Comparison of ENCODE assay signal across 8 mouse cellular contexts in the genomic region with DNA sequence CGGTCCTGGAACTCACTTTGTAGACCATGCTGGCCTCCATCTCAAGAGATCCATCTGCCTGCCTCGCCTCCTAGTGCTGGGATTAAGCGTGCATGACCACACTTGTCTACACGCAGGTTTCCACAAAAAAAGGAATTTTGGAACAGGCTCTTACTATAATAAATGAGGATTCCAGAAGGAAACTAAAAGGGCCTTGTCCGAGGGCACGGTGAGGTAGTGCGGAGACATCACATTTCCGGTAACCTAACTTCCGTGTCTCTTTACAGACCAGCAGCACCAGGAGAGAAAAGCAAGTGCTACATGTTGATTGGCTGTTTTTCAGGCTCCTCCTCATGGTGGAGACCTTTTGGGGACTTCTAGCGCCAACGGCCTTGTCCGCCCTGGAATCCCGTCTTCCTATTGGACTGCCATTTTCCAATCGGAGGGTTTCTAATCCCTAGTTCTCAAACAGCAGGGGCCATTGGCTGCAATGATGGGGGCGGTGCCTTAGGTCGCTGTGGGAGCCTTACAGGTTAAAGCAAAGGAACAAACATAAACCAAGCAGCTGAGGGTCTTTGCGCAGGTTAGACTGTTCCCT. TPM values are rescaled to one million over a fixed set of nuclear protein-coding genes. Genes with fewer than 3 reads are reported as not detected.
DNase-seq lines count a peak whose midpoint lies in the region; ATAC-seq and TF ChIP-seq lines count a peak whose summit lies in the region.

A gene (plus strand): TSS at position 446 of the 577 bp plus-strand sequence.

- intact Hi-C loops in heart, adult 2 months (cut with DNase I), result loop anchor here (2.0 kb wide), 1 partner anchor 16 kb away; a partner anchor contains a TSS

- peak; percentile 7; the same call in 1 of the 2 replicates for TF ChIP-seq CTCF in heart, adult 2 months (IDR thresholded peaks at IDR 0.05)

- peak within 1 kb of the TSS; percentile 72 for H3K4me2 ChIP-seq in embryonic facial prominence, embryonic 14.5 days (ENCODE audit: low read depth, low read length)
- H3K4me2 ChIP-seq in limb, embryonic 13.5 days (replicated peaks), result peak within 1 kb of the TSS; percentile 97
- H3K4me2 ChIP-seq in midbrain, embryonic 16.5 days (ENCODE audit: low read length), result peak within 1 kb of the TSS; percentile 93

- no peaks in the 10 kb centered on the region for H3K27me3 ChIP-seq in embryonic facial prominence, embryonic 14.5 days (replicated peaks; ENCODE audit: control insufficient read depth, insufficient read depth, low read length)
- H3K27me3 ChIP-seq in heart, adult 2 months (ENCODE audit: control insufficient read depth, insufficient read depth, low read length), result no peaks in the 10 kb centered on the region
- no peaks in the 10 kb centered on the region for H3K27me3 ChIP-seq in limb, embryonic 13.5 days
- no peaks in the 10 kb centered on the region for H3K27me3 ChIP-seq in midbrain, embryonic 16.5 days (ENCODE audit: control insufficient read depth, insufficient read depth, low read depth, low read length)

- DNase-seq in 416B (ENCODE audit: low read depth), result peak; percentile 99
- peak; percentile 54 to 83 for DNase-seq in adrenal gland, postnatal 4 days (ENCODE audit: low spot score in 2 of 2)
- DNase-seq in embryonic facial prominence, embryonic 14.5 days (ENCODE audit: low spot score), result peak; percentile 99
- DNase-seq in heart, adult 2 months, result peak; percentile 84 to 94
- peak; percentile 95 to 98 for DNase-seq in kidney, adult 8-10 months
- peak; percentile 75 to 91 for DNase-seq in spleen, postnatal 10 days (ENCODE audit: low spot score in 2 of 2)

- H3K79me2 ChIP-seq in heart, adult 2 months (replicated peaks; ENCODE audit: control insufficient read depth, insufficient read depth, low read length), result no peaks in the 10 kb centered on the region

- under 1% methylated on average over 17 of the region's 17 CpGs for WGBS in embryonic facial prominence, embryonic 14.5 days
- under 1% methylated on average over 17 of the region's 17 CpGs for WGBS in heart, adult 2 months
- under 1% methylated on average over 17 of the region's 17 CpGs for WGBS in limb, embryonic 13.5 days
- under 1% methylated on average over 17 of the region's 17 CpGs for WGBS in midbrain, embryonic 16.5 days

- peak; percentile 92 for TF ChIP-seq POLR2A in heart, adult 2 months (IDR thresholded peaks at IDR 0.05; ENCODE audit: insufficient read depth, low read depth, low read length)

- peak within 1 kb of the TSS; percentile 70 for H3K4me3 ChIP-seq in embryonic facial prominence, embryonic 14.5 days (ENCODE audit: low read depth, low read length)
- H3K4me3 ChIP-seq in heart, adult 2 months, result peak within 1 kb of the TSS; percentile 59
- H3K4me3 ChIP-seq in limb, embryonic 13.5 days, result peak within 1 kb of the TSS; percentile 85
- H3K4me3 ChIP-seq in midbrain, embryonic 16.5 days (ENCODE audit: low read depth, low read length), result peak within 1 kb of the TSS; percentile 72

- peaks cover 10% of the 10 kb centered on the region for H3K4me1 ChIP-seq in embryonic facial prominence, embryonic 14.5 days (ENCODE audit: control insufficient read depth, insufficient read depth, low read length)
- peaks cover 6% of the 10 kb centered on the region for H3K4me1 ChIP-seq in heart, adult 2 months (ENCODE audit: control insufficient read depth, insufficient read depth, low read length)
- peaks cover 22% of the 10 kb centered on the region for H3K4me1 ChIP-seq in limb, embryonic 13.5 days
- H3K4me1 ChIP-seq in midbrain, embryonic 16.5 days (ENCODE audit: control insufficient read depth, insufficient read depth, low read length), result peaks cover 20% of the 10 kb centered on the region

- H3K9me3 ChIP-seq in embryonic facial prominence, embryonic 14.5 days (ENCODE audit: control insufficient read depth, low read length), result no peaks in the 10 kb centered on the region
- H3K9me3 ChIP-seq in limb, embryonic 13.5 days, result no peaks in the 10 kb centered on the region
- H3K9me3 ChIP-seq in midbrain, embryonic 16.5 days (replicated peaks; ENCODE audit: control insufficient read depth, low read length, poor library complexity, severe bottlenecking), result no peaks in the 10 kb centered on the region

- ATAC-seq in embryonic facial prominence, embryonic 14.5 days (ENCODE audit: low read depth), result peak; percentile 99
- peak; percentile 98 for ATAC-seq in limb, embryonic 13.5 days (ENCODE audit: low FRiP score, low read depth)
- ATAC-seq in midbrain, embryonic 16.5 days, result peak; percentile 98

- peaks cover 28% of the 10 kb centered on the region for H3K36me3 ChIP-seq in embryonic facial prominence, embryonic 14.5 days (ENCODE audit: control insufficient read depth, insufficient read depth, low read length)
- no peaks in the 10 kb centered on the region for H3K36me3 ChIP-seq in heart, adult 2 months (ENCODE audit: control insufficient read depth, insufficient read depth, low read length)
- peaks cover 24% of the 10 kb centered on the region for H3K36me3 ChIP-seq in limb, embryonic 13.5 days
- peaks cover 8% of the 10 kb centered on the region for H3K36me3 ChIP-seq in midbrain, embryonic 16.5 days (ENCODE audit: control insufficient read depth, insufficient read depth, low read length)

- H3K27ac ChIP-seq in embryonic facial prominence, embryonic 14.5 days (replicated peaks; ENCODE audit: low read depth, low read length), result peak within 1 kb of the TSS; percentile 78
- peak within 1 kb of the TSS; percentile 80 for H3K27ac ChIP-seq in heart, adult 2 months
- H3K27ac ChIP-seq in limb, embryonic 13.5 days, result peak within 1 kb of the TSS; percentile 76
- peak within 1 kb of the TSS; percentile 84 for H3K27ac ChIP-seq in midbrain, embryonic 16.5 days (ENCODE audit: low read length)

- H3K9ac ChIP-seq in embryonic facial prominence, embryonic 14.5 days (ENCODE audit: low read depth, low read length), result peak within 1 kb of the TSS; percentile 80
- peak within 1 kb of the TSS; percentile 88 for H3K9ac ChIP-seq in heart, adult 2 months (ENCODE audit: low read depth, low read length)
- H3K9ac ChIP-seq in limb, embryonic 13.5 days, result peak within 1 kb of the TSS; percentile 83
- peak within 1 kb of the TSS; percentile 85 for H3K9ac ChIP-seq in midbrain, embryonic 16.5 days (ENCODE audit: low read depth, low read length)

- TF ChIP-seq EP300 in heart, adult 2 months (IDR thresholded peaks at IDR 0.05; ENCODE audit: insufficient read depth, low read depth, low read length), result 0 out of 2 replicates have a peak, but pooled peaks have one; percentile 30

RNA-seq across cellular contexts. Expression of the gene that starts here (rescaled TPM):
- 10 to 100 TPM; 49.3 to 60.9 TPM for total RNA-seq in adrenal gland, postnatal 4 days (2021)
- 35.2 TPM in 2 replicates for polyA plus RNA-seq in embryonic facial prominence, embryonic 14.5 days (2014; fragmentation: Nextera tagmentation; extraction: Ambion mirVana)
- total RNA-seq in heart, adult 2 months (2021), result 10 to 100 TPM; 13.9 to 17.5 TPM
- polyA plus RNA-seq in heart, adult 2 months (2012; rRNA removed), result 30.1 and 40.1 TPM in 2 replicates
- 39.0 and 42.2 TPM in 2 replicates for polyA plus RNA-seq in limb, embryonic 13.5 days (2015; fragmentation: Nextera tagmentation; extraction: Ambion mirVana)
- 59.4 and 62.5 TPM in 2 replicates for polyA plus RNA-seq in midbrain, embryonic 16.5 days (2015; fragmentation: Nextera tagmentation; extraction: Ambion mirVana)

Comparison
In these comparisons a context has a peak if more than half of its experiments do, and no peak if none do; other contexts are left out.
1. Peak in every context shown above with its lines: DNase-seq, ATAC-seq, H3K4me3 ChIP-seq and H3K27ac ChIP-seq.